Mouse (Mus musculus) forebrain, embryonic 10.5 days (tissue): ENCODE measurements at regions not wholly inside any gene's neighbourhood (a gene's known extent, or its start where the extent isn't known, plus 50 kb on each side); places are given as distances from the start of the nearest gene placed in this dataset.
A peak's percentile ranks its signal among the peaks of the same experiment; 100 is the strongest.
"Not testable (repeated sequence)": the region's sequence is repeated elsewhere in the genome, so short reads cannot be mapped to it uniquely, and the experiment has no call there.

ENCODE experiments used
- DNase-seq: peaks from one replicate; pipeline ENCODE4 v3.0.0-alpha.2; 2017; ENCODE audit warnings: low spot score; ENCODE audit errors: extremely low spot score
- H3K27ac ChIP-seq: fragments of 300-500 bp; sonication (generic); 2 replicates; pipeline ENCODE4 v1.5.1; 2016; ENCODE audit warnings: mild to moderate bottlenecking
- H3K27me3 ChIP-seq: fragments of 300-500 bp; sonication (generic); 2 replicates; pipeline ENCODE4 v1.6.1; 2016; ENCODE audit warnings: mild to moderate bottlenecking; ENCODE audit not compliant: poor library complexity, severe bottlenecking
- H3K36me3 ChIP-seq: fragments of 300-500 bp; sonication (generic); replicated peaks from 2 replicates; pipeline ENCODE4 v1.6.1; 2016; ENCODE audit warnings: mild to moderate bottlenecking, moderate library complexity
- H3K4me1 ChIP-seq: fragments of 300-500 bp; sonication (generic); 2 replicates; pipeline ENCODE4 v1.6.1; 2016
- H3K4me3 ChIP-seq: fragments of 300-500 bp; sonication (generic); 2 replicates; pipeline ENCODE4 v1.5.1; 2016; ENCODE audit warnings: mild to moderate bottlenecking, moderate library complexity
- H3K9me3 ChIP-seq: fragments of 300-500 bp; sonication (generic); 2 replicates; pipeline ENCODE4 v1.6.1; 2016; ENCODE audit warnings: mild to moderate bottlenecking, moderate library complexity
- WGBS: fragments of 180-500 bp; shearing (Covaris S2); methylation state at CpG from one replicate; pipeline ENCODE4 v1.1.7; 2016; 5-methylcytosine and 5-hydroxymethylcytosine counted together

GRCm38 (mm10) chr5:109842186-109842978 lies 80.8 kb upstream of the Gm15446 start:
- not testable (repeated sequence) for H3K27me3 ChIP-seq, H3K4me3 ChIP-seq, DNase-seq, H3K36me3 ChIP-seq, H3K4me1 ChIP-seq, H3K27ac ChIP-seq
- 90% methylated on average over 7 of the region's 7 CpGs for whole genome bisulfite sequencing
- H3K9me3 ChIP-seq = peaks cover 11% of the 10 kb centered on the region; the same call in 1 of the 2 replicates

- peak overlapping the region; percentile 54 for H3K4me3 ChIP-seq
Observed at GRCm38 (mm10) chr5:109844236-109844635, 79.0 kb upstream of the Gm15446 start.

GRCm38 (mm10) chr5:109844753-109845186 lies 78.4 kb upstream of the Gm15446 start:
- Histone ChIP-seq H3K27me3 (no peaks in the 10 kb centered on the region), H3K9me3 (peaks cover 6% of the 10 kb centered on the region; the same call in 1 of the 2 replicates), H3K27ac (peak overlapping the region; percentile 66; the same call in 1 of the 2 replicates), H3K4me1 (no peaks in the 10 kb centered on the region), H3K4me3 (peak overlapping the region; percentile 54), H3K36me3 (no peaks in the 10 kb centered on the region)
- WGBS = 16% methylated on average over 15 of the region's 15 CpGs
- peak; percentile 16 for DNase-seq

More at GRCm38 (mm10) chr5:109844236-109844635, 79.0 kb upstream of the Gm15446 start:
- not testable (repeated sequence) for H3K4me1 ChIP-seq, H3K27ac ChIP-seq, H3K9me3 ChIP-seq, DNase-seq, H3K27me3 ChIP-seq, H3K36me3 ChIP-seq
- whole genome bisulfite sequencing = 94% methylated on average over 2 of the region's 2 CpGs

GRCm38 (mm10) chr5:109851225-109851624 lies 72.0 kb upstream of the Gm15446 start:
- not testable (repeated sequence) for H3K27ac ChIP-seq, DNase-seq, H3K9me3 ChIP-seq, H3K4me3 ChIP-seq, H3K36me3 ChIP-seq, H3K4me1 ChIP-seq, H3K27me3 ChIP-seq

DNA sequence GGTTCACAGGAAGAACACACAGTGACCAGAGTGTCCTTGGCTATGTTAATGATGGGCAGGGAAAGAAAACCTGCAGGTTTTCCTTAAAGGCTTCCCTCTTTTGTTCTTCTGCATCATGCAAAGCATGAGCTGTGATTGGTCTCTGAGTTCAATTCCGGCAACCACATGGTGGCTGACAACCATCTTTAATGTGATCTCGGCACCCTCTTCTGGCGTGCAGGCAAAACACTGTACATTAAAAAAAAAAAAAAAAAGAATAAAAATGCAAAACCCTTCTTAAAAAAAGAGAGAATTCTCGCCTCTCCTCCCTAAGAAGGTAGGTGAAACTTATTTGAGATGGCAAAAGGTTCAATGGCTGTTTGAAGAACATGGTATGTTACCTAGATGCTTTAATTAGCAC lies 62.8 kb upstream of the Gm15446 start:
- 83% methylated on average over 4 of the region's 4 CpGs for WGBS
- Histone ChIP-seq H3K36me3 (no peaks in the 10 kb centered on the region), H3K27me3 (no peaks in the 10 kb centered on the region), H3K4me1 (no peaks in the 10 kb centered on the region), H3K9me3 (no peaks in the 10 kb centered on the region), H3K27ac (no peak overlapping the region), H3K4me3 (no peak overlapping the region)
- no peak for DNase-seq

- H3K27me3 ChIP-seq, H3K27ac ChIP-seq, DNase-seq, H3K4me3 ChIP-seq, H3K9me3 ChIP-seq, H3K36me3 ChIP-seq: not testable (repeated sequence)
- H3K4me1 ChIP-seq = peaks cover 17% of the 10 kb centered on the region
Observed at GRCm38 (mm10) chr5:109864517-109864916, 58.7 kb upstream of the Gm15446 start.

DNA sequence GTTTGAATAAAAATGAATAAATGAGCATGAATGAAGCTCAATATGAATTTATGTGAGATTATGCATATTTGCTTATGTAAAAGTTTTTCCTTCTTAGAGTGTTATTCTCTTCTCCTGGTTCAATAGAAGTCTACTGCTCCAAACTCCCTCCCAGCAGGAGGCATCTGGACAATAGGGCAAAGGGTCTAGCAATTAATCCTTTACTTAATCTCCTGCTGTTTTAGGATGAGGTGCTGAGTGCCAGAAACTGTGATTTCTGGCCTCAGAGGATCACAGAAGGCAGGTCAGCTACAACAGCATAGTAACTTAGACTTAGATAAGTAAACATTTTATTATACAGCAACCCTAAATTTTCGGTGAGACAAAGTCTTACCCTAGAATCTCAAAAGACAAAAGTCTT lies 57.6 kb upstream of the Gm15446 start:
- no peak overlapping the region for H3K27ac ChIP-seq
- 55% methylated on average over 1 of the region's 1 CpGs for WGBS
- peaks cover 8% of the 10 kb centered on the region for H3K36me3 ChIP-seq
- H3K4me1 ChIP-seq = peaks cover 17% of the 10 kb centered on the region
- H3K9me3 ChIP-seq = no peaks in the 10 kb centered on the region
- no peaks in the 10 kb centered on the region for H3K27me3 ChIP-seq
- peak overlapping the region; percentile 70; the same call in 1 of the 2 replicates for H3K4me3 ChIP-seq
- no peak for DNase-seq

GRCm38 (mm10) chr5:109866337-109867126 lies 56.7 kb upstream of the Gm15446 start:
- 0% methylated on average over 22 of the region's 22 CpGs for WGBS
- no peaks in the 10 kb centered on the region for H3K9me3 ChIP-seq
- peak overlapping the region; percentile 84 for H3K27ac ChIP-seq

GRCm38 (mm10) chr5:109867221-109867620 lies 56.0 kb upstream of the Gm15446 start:
- H3K27ac ChIP-seq, H3K27me3 ChIP-seq, H3K9me3 ChIP-seq, DNase-seq: not testable (repeated sequence)
- H3K36me3 ChIP-seq = peaks cover 11% of the 10 kb centered on the region
- peak overlapping the region; percentile 70 for H3K4me3 ChIP-seq
- H3K4me1 ChIP-seq = peaks cover 17% of the 10 kb centered on the region

More at GRCm38 (mm10) chr5:109866337-109867126, 56.7 kb upstream of the Gm15446 start:
- H3K27me3 ChIP-seq = no peaks in the 10 kb centered on the region
- peak overlapping the region; percentile 70 for H3K4me3 ChIP-seq
- H3K4me1 ChIP-seq = peaks cover 17% of the 10 kb centered on the region
- peaks cover 10% of the 10 kb centered on the region for H3K36me3 ChIP-seq
- peak; percentile 84 for DNase-seq
